Mouse (Mus musculus) hindlimb bud, embryonic 11.5 days (tissue): Measurements from ENCODE around the gene Mphosph9.

ENCODE experiments used
- DNase-seq: peaks from one replicate; pipeline ENCODE4 v3.0.0-alpha.2; 2012; ENCODE audit warnings: low read depth, low spot score; ENCODE audit errors: extremely low spot score

Gene Mphosph9

GRCm38 (mm10) chr5:124216403-124216802 is 111.4 kb downstream of the Mphosph9 start:
- DNase-seq, result no peak

DNA sequence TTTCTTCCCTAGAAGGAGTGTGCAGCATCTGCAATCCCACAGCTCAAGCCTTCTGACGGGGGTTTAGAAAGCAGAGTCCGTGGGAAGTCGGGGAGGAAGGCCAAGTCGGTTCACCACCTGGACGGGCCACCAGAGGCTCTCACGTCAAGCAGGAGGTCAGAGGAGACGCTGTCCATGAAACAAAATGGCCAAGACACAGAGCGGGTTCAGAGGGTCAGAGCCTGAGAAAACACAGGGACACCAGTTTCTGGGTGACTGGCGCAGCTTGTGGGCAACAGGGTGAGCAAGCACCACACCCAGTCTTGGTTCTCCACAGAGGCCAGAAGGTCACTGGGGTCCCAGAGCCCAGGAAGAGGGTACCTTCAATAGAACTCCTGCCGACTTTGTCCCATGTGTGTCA is 112.1 kb downstream of the Mphosph9 start:
- no peak for DNase-seq

DNA sequence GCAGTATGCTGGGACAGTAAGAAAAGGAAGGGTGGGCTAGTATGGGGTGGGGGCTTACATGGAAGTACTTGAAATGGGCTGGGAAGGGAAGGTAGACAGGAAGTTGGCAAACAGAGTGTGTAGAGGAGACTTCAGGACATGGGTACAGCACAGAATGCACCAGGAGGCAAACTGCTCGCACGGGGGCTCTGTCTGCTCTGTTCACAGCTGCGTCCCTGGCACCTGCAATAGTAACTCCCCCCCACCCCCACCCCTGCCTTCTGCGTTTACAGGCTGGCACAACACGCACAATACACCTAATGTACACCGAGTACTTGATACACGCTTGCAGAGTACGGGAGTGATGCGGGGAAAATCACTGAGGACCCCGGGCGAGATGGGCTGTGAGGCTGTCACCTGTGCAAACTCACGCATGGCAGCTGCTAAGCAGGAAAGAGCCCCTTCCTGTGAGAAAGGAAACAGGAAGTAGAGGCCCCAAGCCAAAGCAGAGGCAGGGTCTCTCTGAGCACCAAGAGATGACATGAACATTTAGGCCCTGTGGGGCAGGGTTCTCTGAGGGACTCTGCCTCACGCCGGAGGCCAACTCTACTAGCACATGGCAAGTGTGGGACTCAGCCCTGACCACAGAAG is 113.1 kb downstream of the Mphosph9 start:
- no peak for DNase-seq

- no peak for DNase-seq
Observed at GRCm38 (mm10) chr5:124213588-124214469, 113.9 kb downstream of the Mphosph9 start.

DNA sequence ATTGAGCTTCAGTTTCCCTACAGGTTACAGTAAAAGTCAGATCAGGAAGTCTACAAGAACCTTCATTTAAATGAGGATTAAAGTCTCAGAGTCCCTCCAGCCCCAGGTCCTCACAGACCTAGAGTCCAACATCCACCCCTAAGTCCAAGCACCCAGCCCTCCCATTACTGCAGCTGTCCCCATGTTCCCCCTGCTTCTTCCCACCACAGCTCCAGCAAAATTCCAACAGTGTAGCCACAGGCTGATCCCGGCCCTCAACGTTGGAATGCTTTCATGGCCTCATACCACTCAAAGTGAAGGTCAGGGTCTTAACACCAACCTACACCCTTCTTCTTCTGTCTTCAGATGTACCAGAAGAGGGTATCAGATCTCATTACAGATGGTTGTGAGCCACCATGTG is 116.1 kb downstream of the Mphosph9 start:
- DNase-seq, result no peak

- DNase-seq, result no peak
Observed at GRCm38 (mm10) chr5:124211234-124211633, 116.5 kb downstream of the Mphosph9 start.

- DNase-seq, result no peak
Observed at GRCm38 (mm10) chr5:124210281-124211016, 117.3 kb downstream of the Mphosph9 start.

DNA sequence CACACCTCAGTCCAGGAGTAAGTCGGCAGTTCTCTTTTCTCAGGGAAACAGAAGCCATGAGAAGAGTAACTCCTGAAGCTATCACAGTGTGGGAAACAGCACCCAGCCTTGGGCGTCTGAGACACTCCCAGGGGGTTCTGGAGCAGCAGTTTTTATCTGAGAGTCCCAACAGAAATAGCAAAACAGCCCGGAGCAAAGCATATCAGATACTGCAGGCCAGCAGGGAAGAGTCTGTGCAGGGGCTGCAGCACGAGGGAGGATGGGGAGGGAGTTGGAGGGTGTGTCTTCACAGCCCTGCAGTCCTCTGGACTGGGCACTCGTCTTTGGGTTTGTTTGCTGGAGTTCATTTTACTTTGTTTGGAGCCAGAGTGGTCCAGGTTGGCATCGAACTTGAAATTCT is 117.9 kb downstream of the Mphosph9 start:
- no peak for DNase-seq

- no peak for DNase-seq
Observed at GRCm38 (mm10) chr5:124208030-124208429, 119.7 kb downstream of the Mphosph9 start.

GRCm38 (mm10) chr5:124206481-124207038 is 121.2 kb downstream of the Mphosph9 start:
- no peak for DNase-seq

- DNase-seq, result no peak
Observed at GRCm38 (mm10) chr5:124205809-124206380, 121.9 kb downstream of the Mphosph9 start.

DNA sequence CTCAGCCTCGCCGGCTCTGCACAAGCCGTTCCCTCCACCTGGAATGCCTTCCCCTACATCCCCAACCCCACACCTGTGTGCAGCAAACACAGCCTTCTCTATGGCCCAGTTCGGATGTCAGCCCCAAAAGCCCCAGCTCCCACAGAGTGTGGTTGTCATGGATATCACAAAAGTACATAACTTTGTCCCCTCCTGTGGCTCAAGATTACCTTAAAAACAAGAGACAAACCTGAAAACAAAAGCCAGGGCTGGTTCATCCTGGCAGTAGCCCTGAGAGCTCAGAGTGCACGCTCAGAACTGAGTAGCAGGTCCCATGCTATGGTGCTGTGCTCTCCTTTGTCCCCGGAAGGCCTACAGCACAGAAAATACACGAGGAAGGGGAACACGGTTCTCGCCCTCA is 122.6 kb downstream of the Mphosph9 start:
- no peak for DNase-seq

GRCm38 (mm10) chr5:124204127-124204794 is 123.5 kb downstream of the Mphosph9 start:
- DNase-seq, result no peak

GRCm38 (mm10) chr5:124203251-124203650 is 124.5 kb downstream of the Mphosph9 start:
- no peak for DNase-seq

- no peak for DNase-seq
Observed at GRCm38 (mm10) chr5:124202071-124202470, 125.7 kb downstream of the Mphosph9 start.

GRCm38 (mm10) chr5:124201564-124201963 is 126.2 kb downstream of the Mphosph9 start:
- no peak for DNase-seq
